Mouse (Mus musculus) C2C12 (cell line): Measurements from ENCODE around the gene Tiprl.

Source experiments
- CEBPB ChIP-seq: IDR thresholded peaks from one replicate; pipeline ENCODE4 v1.6.1; 2011; ENCODE audit warnings: low read depth, mild to moderate bottlenecking, control low read depth, moderate library complexity
- CTCF ChIP-seq: IDR thresholded peaks from one replicate; pipeline ENCODE4 v1.5.1; 2011; ENCODE audit not compliant: control insufficient read depth, insufficient read depth, insufficient read length
- FOSL1 ChIP-seq: IDR thresholded peaks from one replicate; pipeline ENCODE4 v1.8.0; 2011; ENCODE audit warnings: mild to moderate bottlenecking, low read length; ENCODE audit not compliant: poor library complexity, insufficient read depth, severe bottlenecking
- MYOD1 ChIP-seq: IDR thresholded peaks from one replicate; pipeline ENCODE4 v1.6.1; 2011; ENCODE audit warnings: low read depth; ENCODE audit not compliant: control insufficient read depth, insufficient read length
- USF1 ChIP-seq: IDR thresholded peaks from one replicate; pipeline ENCODE4 v1.6.1; 2011; ENCODE audit warnings: low read depth, mild to moderate bottlenecking, control low read depth, moderate library complexity

GRCm38 (mm10) chr1:165250546-165250945 is 13.8 kb upstream of the Tiprl start:
- TF ChIP-seq CTCF (no peak), FOSL1 (no peak), USF1 (no peak), CEBPB (no peak), MYOD1 (no peak)
